Mouse (Mus musculus): ENCODE measurements around the gene Ptgs1. TPM values are rescaled to one million over a fixed set of nuclear protein-coding genes. Genes with fewer than 3 reads are reported as not detected.

The Ptgs1 gene
- polyA plus RNA-seq (2014; fragmentation: Illumina TruSeq; extraction: RNeasy Lipid Tissue Mini Kit (QIAGEN cat#74804); ENCODE audit: low read depth, low replicate concordance) = 62.7 TPM

GRCm38 (mm10) chr2:36230366-36230765 is at the start of gene Ptgs1:
Gene Ptgs1 (plus strand): TSS chr2:36230426.

Other genes starting within 250 kb of the Ptgs1 start
- 135 TPM for gene Ndufa8, start 181.0 kb upstream of the Ptgs1 start, polyA plus RNA-seq (2014; fragmentation: Illumina TruSeq; extraction: RNeasy Lipid Tissue Mini Kit (QIAGEN cat#74804); ENCODE audit: low read depth, low replicate concordance)
- gene Morn5, start 181.0 kb upstream of the Ptgs1 start, polyA plus RNA-seq (2014; fragmentation: Illumina TruSeq; extraction: RNeasy Lipid Tissue Mini Kit (QIAGEN cat#74804); ENCODE audit: low read depth, low replicate concordance) = 9.6 TPM
- gene Lhx6, start 125.0 kb upstream of the Ptgs1 start, polyA plus RNA-seq (2014; fragmentation: Illumina TruSeq; extraction: RNeasy Lipid Tissue Mini Kit (QIAGEN cat#74804); ENCODE audit: low read depth, low replicate concordance) = 7.6 TPM
- 13.5 TPM for gene Mrrf, start 94.0 kb upstream of the Ptgs1 start, polyA plus RNA-seq (2014; fragmentation: Illumina TruSeq; extraction: RNeasy Lipid Tissue Mini Kit (QIAGEN cat#74804); ENCODE audit: low read depth, low replicate concordance)
- 28.2 TPM for gene Rbm18, start 93.7 kb upstream of the Ptgs1 start, polyA plus RNA-seq (2014; fragmentation: Illumina TruSeq; extraction: RNeasy Lipid Tissue Mini Kit (QIAGEN cat#74804); ENCODE audit: low read depth, low replicate concordance)
- gene Olfr338, start 143.1 kb downstream of the Ptgs1 start, polyA plus RNA-seq (2014; fragmentation: Illumina TruSeq; extraction: RNeasy Lipid Tissue Mini Kit (QIAGEN cat#74804); ENCODE audit: low read depth, low replicate concordance) = not detected
- not detected for gene Olfr339, start 188.5 kb downstream of the Ptgs1 start, polyA plus RNA-seq (2014; fragmentation: Illumina TruSeq; extraction: RNeasy Lipid Tissue Mini Kit (QIAGEN cat#74804); ENCODE audit: low read depth, low replicate concordance)
- not detected for gene Olfr340, start 222.2 kb downstream of the Ptgs1 start, polyA plus RNA-seq (2014; fragmentation: Illumina TruSeq; extraction: RNeasy Lipid Tissue Mini Kit (QIAGEN cat#74804); ENCODE audit: low read depth, low replicate concordance)

Data from adipose tissue, adult 10 weeks (tissue).